Mouse (Mus musculus) neural tube, embryonic 13.5 days (tissue): Measurements from ENCODE around the gene Polr1d. TPM values are rescaled to one million over a fixed set of nuclear protein-coding genes. Genes with fewer than 3 reads are reported as not detected.

Experiments used
- ATAC-seq: fragments of 200-750 bp; cut with Nextera tagmentation; 2 replicates; pipeline ENCODE4 v1.8.0; 2017; ENCODE audit warnings: low read depth, mild to moderate bottlenecking, moderate TSS enrichment, moderate library complexity
- H3K27ac ChIP-seq: fragments of 300-500 bp; sonication (generic); replicated peaks from 2 replicates; pipeline ENCODE4 v1.5.1; 2015; ENCODE audit warnings: moderate library complexity, mild to moderate bottlenecking, inconsistent platforms
- H3K27me3 ChIP-seq: fragments of 300-500 bp; sonication (generic); 2 replicates; pipeline ENCODE4 v1.6.1; 2015; ENCODE audit warnings: mild to moderate bottlenecking, inconsistent platforms
- H3K36me3 ChIP-seq: fragments of 300-500 bp; sonication (generic); 2 replicates; pipeline ENCODE4 v1.6.1; 2015; ENCODE audit warnings: mild to moderate bottlenecking, inconsistent platforms
- H3K4me1 ChIP-seq: fragments of 300-500 bp; sonication (generic); replicated peaks from 2 replicates; pipeline ENCODE4 v1.6.1; 2015; ENCODE audit warnings: inconsistent platforms
- H3K4me2 ChIP-seq: fragments of 300-500 bp; sonication (generic); 2 replicates; pipeline ENCODE4 v1.6.1; 2015; ENCODE audit warnings: inconsistent platforms, mild to moderate bottlenecking, moderate library complexity
- H3K4me3 ChIP-seq: fragments of 300-500 bp; sonication (generic); 2 replicates; pipeline ENCODE4 v1.5.1; 2015; ENCODE audit warnings: mild to moderate bottlenecking, inconsistent platforms
- H3K9ac ChIP-seq: fragments of 300-500 bp; sonication (generic); 2 replicates; pipeline ENCODE4 v1.6.1; 2015; ENCODE audit warnings: moderate library complexity, mild to moderate bottlenecking, inconsistent platforms
- H3K9me3 ChIP-seq: fragments of 300-500 bp; sonication (generic); 2 replicates; pipeline ENCODE4 v1.6.1; 2016; ENCODE audit warnings: inconsistent platforms
- WGBS: fragments of 180-500 bp; shearing (Covaris S2); methylation state at CpG from one replicate; pipeline ENCODE4 v1.1.7; 2015; 5-methylcytosine and 5-hydroxymethylcytosine counted together
- polyA plus RNA-seq: library from polyadenylated mRNA; unstranded; fragments of >200 nt; fragmentation: Nextera tagmentation; extraction: Ambion mirVana; gene quantifications from 2 replicates; pipeline ENCODE4 v1.2.1, GENCODE M21; 2015

The Polr1d gene
- polyA plus RNA-seq, 1 experiment from 2014 or later, result 109 TPM

GRCm38 (mm10) chr5:147159792-147160191, 82.9 kb downstream of the Polr1d start:
- H3K27me3 ChIP-seq, result peaks cover 42% of the 10 kb centered on the region
- no peak overlapping the region for H3K4me2 ChIP-seq
- H3K36me3 ChIP-seq, result no peaks in the 10 kb centered on the region
- no peak overlapping the region for H3K9ac ChIP-seq
- H3K4me3 ChIP-seq, result no peak overlapping the region
- ATAC-seq, result no peak
- H3K9me3 ChIP-seq, result no peaks in the 10 kb centered on the region
- H3K4me1 ChIP-seq, result peaks cover 19% of the 10 kb centered on the region
- 85% methylated on average over 2 of the region's 2 CpGs for WGBS
- H3K27ac ChIP-seq, result no peak overlapping the region

Other genes with a start within 250 kb of the Polr1d start
- 364 and 418 TPM in 2 replicates for gene Rpl21, start 244.2 kb upstream of the Polr1d start, polyA plus RNA-seq
- 23.1 and 24.9 TPM in 2 replicates for gene Rasl11a, start 232.0 kb upstream of the Polr1d start, polyA plus RNA-seq
- gene Gtf3a, start 128.4 kb upstream of the Polr1d start, polyA plus RNA-seq, result 104 and 110 TPM in 2 replicates
- 28.9 and 31.7 TPM in 2 replicates for gene Mtif3, start 113.2 kb upstream of the Polr1d start, polyA plus RNA-seq
- gene Lnx2, start 464 bp upstream of the Polr1d start, polyA plus RNA-seq, result 6.9 and 7.4 TPM in 2 replicates
- gene Gsx1, start 111.6 kb downstream of the Polr1d start, polyA plus RNA-seq, result 5.3 and 7.1 TPM in 2 replicates
- not detected in 2 replicates for gene Pdx1, start 192.9 kb downstream of the Polr1d start, polyA plus RNA-seq
- gene Cdx2, start 230.2 kb downstream of the Polr1d start, polyA plus RNA-seq, result not detected in 2 replicates
- not detected in 2 replicates for gene Urad, start 245.4 kb downstream of the Polr1d start, polyA plus RNA-seq